Mouse (Mus musculus): ENCODE measurements at regions not wholly inside any gene's neighbourhood (a gene's known extent, or its start where the extent isn't known, plus 50 kb on each side); places are given as distances from the start of the nearest gene placed in this dataset.

- 57% methylated on average over 1 of the region's 1 CpGs for WGBS
- H3K4me2 ChIP-seq: no peak overlapping the region
- H3K36me3 ChIP-seq: no peaks in the 10 kb centered on the region
- no peak overlapping the region for H3K4me3 ChIP-seq (replicated peaks)
- no peaks in the 10 kb centered on the region for H3K9me3 ChIP-seq
- H3K4me1 ChIP-seq: no peaks in the 10 kb centered on the region
- no peak overlapping the region for H3K9ac ChIP-seq
- H3K27ac ChIP-seq: no peak overlapping the region
- H3K27me3 ChIP-seq (replicated peaks): 0 out of 2 replicates have a peak, but pooled peaks cover 6% of the 10 kb centered on the region
- ATAC-seq (ENCODE audit: insufficient read depth, low FRiP score, low read depth): no peak
Measured at GRCm38 (mm10) chrX:11945280-11945679, 214.9 kb downstream of the Bcor start.

GRCm38 (mm10) chrX:11952193-11952592 is 208.0 kb downstream of the Bcor start:
- no peak overlapping the region for H3K9ac ChIP-seq
- no peaks in the 10 kb centered on the region for H3K36me3 ChIP-seq
- H3K4me2 ChIP-seq: no peak overlapping the region
- no peaks in the 10 kb centered on the region for H3K9me3 ChIP-seq
- H3K4me1 ChIP-seq: no peaks in the 10 kb centered on the region
- H3K27ac ChIP-seq: no peak overlapping the region
- H3K27me3 ChIP-seq (replicated peaks): no peaks in the 10 kb centered on the region
- H3K4me3 ChIP-seq (replicated peaks): no peak overlapping the region
- no peak for ATAC-seq (ENCODE audit: insufficient read depth, low FRiP score, low read depth)
- WGBS: 27% methylated on average over 2 of the region's 2 CpGs

- Histone ChIP-seq H3K9ac (no peak overlapping the region), H3K4me1 (no peaks in the 10 kb centered on the region), H3K36me3 (no peaks in the 10 kb centered on the region), H3K9me3 (no peaks in the 10 kb centered on the region), H3K4me2 (no peak overlapping the region), H3K27me3 (replicated peaks) (no peaks in the 10 kb centered on the region), H3K27ac (no peak overlapping the region), H3K4me3 (replicated peaks) (no peak overlapping the region)
- 80% methylated on average over 3 of the region's 3 CpGs for WGBS
- ATAC-seq (ENCODE audit: insufficient read depth, low FRiP score, low read depth): no peak
Measured at GRCm38 (mm10) chrX:11956194-11956593, 204.0 kb downstream of the Bcor start.

GRCm38 (mm10) chrX:11957011-11957410 is 203.1 kb downstream of the Bcor start:
- WGBS: 56% methylated on average over 6 of the region's 6 CpGs
- ATAC-seq (ENCODE audit: insufficient read depth, low FRiP score, low read depth): no peak

GRCm38 (mm10) chrX:11959871-11960552 is 200.1 kb downstream of the Bcor start:
- 65% methylated on average over 8 of the region's 8 CpGs for WGBS
- H3K4me3 ChIP-seq (replicated peaks): no peak overlapping the region
- H3K9ac ChIP-seq: no peak overlapping the region
- no peaks in the 10 kb centered on the region for H3K9me3 ChIP-seq
- no peaks in the 10 kb centered on the region for H3K27me3 ChIP-seq (replicated peaks)
- no peak overlapping the region for H3K4me2 ChIP-seq
- H3K4me1 ChIP-seq: no peaks in the 10 kb centered on the region
- ATAC-seq (ENCODE audit: insufficient read depth, low FRiP score, low read depth): no peak
- H3K36me3 ChIP-seq: no peaks in the 10 kb centered on the region
- no peak overlapping the region for H3K27ac ChIP-seq

More at GRCm38 (mm10) chrX:11957011-11957410, 203.1 kb downstream of the Bcor start:
- no peak overlapping the region for H3K4me2 ChIP-seq
- H3K4me1 ChIP-seq: no peaks in the 10 kb centered on the region
- no peaks in the 10 kb centered on the region for H3K9me3 ChIP-seq
- H3K27ac ChIP-seq: no peak overlapping the region
- no peaks in the 10 kb centered on the region for H3K27me3 ChIP-seq (replicated peaks)
- H3K9ac ChIP-seq: no peak overlapping the region
- H3K4me3 ChIP-seq (replicated peaks): no peak overlapping the region
- H3K36me3 ChIP-seq: no peaks in the 10 kb centered on the region

- no peaks in the 10 kb centered on the region for H3K9me3 ChIP-seq
- H3K4me1 ChIP-seq: no peaks in the 10 kb centered on the region
- no peaks in the 10 kb centered on the region for H3K36me3 ChIP-seq
- no peak overlapping the region for H3K9ac ChIP-seq
- H3K4me2 ChIP-seq: no peak overlapping the region
- no peak for ATAC-seq (ENCODE audit: insufficient read depth, low FRiP score, low read depth)
- no peaks in the 10 kb centered on the region for H3K27me3 ChIP-seq (replicated peaks)
- WGBS: 32% methylated on average over 2 of the region's 2 CpGs
- H3K27ac ChIP-seq: no peak overlapping the region
- H3K4me3 ChIP-seq (replicated peaks): no peak overlapping the region
Measured at GRCm38 (mm10) chrX:11961350-11961749, 198.8 kb downstream of the Bcor start.

- no peaks in the 10 kb centered on the region for H3K4me1 ChIP-seq
- H3K36me3 ChIP-seq: no peaks in the 10 kb centered on the region
- no peak for ATAC-seq (ENCODE audit: insufficient read depth, low FRiP score, low read depth)
- WGBS: 65% methylated on average over 3 of the region's 3 CpGs
- no peaks in the 10 kb centered on the region for H3K9me3 ChIP-seq
- H3K27ac ChIP-seq: no peak overlapping the region
- no peaks in the 10 kb centered on the region for H3K27me3 ChIP-seq (replicated peaks)
- H3K9ac ChIP-seq: no peak overlapping the region
- H3K4me3 ChIP-seq (replicated peaks): no peak overlapping the region
- no peak overlapping the region for H3K4me2 ChIP-seq
Measured at GRCm38 (mm10) chrX:11964428-11964827, 195.7 kb downstream of the Bcor start.

GRCm38 (mm10) chrX:11978679-11979078 is 181.5 kb downstream of the Bcor start:
- Histone ChIP-seq H3K9me3 (no peaks in the 10 kb centered on the region), H3K27me3 (replicated peaks) (no peaks in the 10 kb centered on the region), H3K9ac (no peak overlapping the region), H3K27ac (no peak overlapping the region), H3K4me3 (replicated peaks) (no peak overlapping the region), H3K4me2 (no peak overlapping the region), H3K36me3 (no peaks in the 10 kb centered on the region), H3K4me1 (no peaks in the 10 kb centered on the region)
- 64% methylated on average over 4 of the region's 4 CpGs for WGBS
- no peak for ATAC-seq (ENCODE audit: insufficient read depth, low FRiP score, low read depth)

- no peak overlapping the region for H3K4me3 ChIP-seq (replicated peaks)
- ATAC-seq (ENCODE audit: insufficient read depth, low FRiP score, low read depth): no peak
- H3K27ac ChIP-seq: no peak overlapping the region
- H3K4me2 ChIP-seq: no peak overlapping the region
- H3K27me3 ChIP-seq (replicated peaks): peaks cover 3% of the 10 kb centered on the region; the same call in 1 of the 2 replicates
- H3K9ac ChIP-seq: no peak overlapping the region
- WGBS: 89% methylated on average over 1 of the region's 1 CpGs
- H3K36me3 ChIP-seq: no peaks in the 10 kb centered on the region
- no peaks in the 10 kb centered on the region for H3K9me3 ChIP-seq
- H3K4me1 ChIP-seq: no peaks in the 10 kb centered on the region
Measured at GRCm38 (mm10) chrX:11983276-11983675, 176.9 kb downstream of the Bcor start.
